Mouse (Mus musculus): ENCODE data around the gene Acbd6. TPM values are rescaled to one million over a fixed set of nuclear protein-coding genes. Genes with fewer than 3 reads are reported as not detected.

Gene Acbd6
- polyA plus RNA-seq, 1 experiment from 2014 or later: 96.0 TPM

- Histone ChIP-seq H3K9ac (ENCODE audit: low read depth, low read length) (no peak overlapping the region), H3K27me3 (ENCODE audit: control insufficient read depth, insufficient read depth, low read depth, low read length) (peaks cover 74% of the 10 kb centered on the region), H3K4me1 (ENCODE audit: control insufficient read depth, insufficient read depth, low read length) (peaks cover 8% of the 10 kb centered on the region), H3K36me3 (ENCODE audit: control insufficient read depth, insufficient read depth, low read length) (no peaks in the 10 kb centered on the region), H3K27ac (ENCODE audit: low read length) (no peak overlapping the region), H3K9me3 (replicated peaks; ENCODE audit: control insufficient read depth, low read length, poor library complexity, severe bottlenecking) (no peaks in the 10 kb centered on the region; the same call in 1 of the 2 replicates), H3K4me3 (ENCODE audit: low read depth, low read length) (no peak overlapping the region), H3K4me2 (ENCODE audit: low read length) (no peak overlapping the region)
- WGBS: 0% methylated on average over 2 of the region's 2 CpGs
- ATAC-seq: no peak
Measured at GRCm38 (mm10) chr1:155731156-155731555, 173.2 kb downstream of the Acbd6 start.

- no peak overlapping the region for H3K27ac ChIP-seq (ENCODE audit: low read length)
- no peak overlapping the region for H3K4me2 ChIP-seq (ENCODE audit: low read length)
- no peaks in the 10 kb centered on the region; the same call in 1 of the 2 replicates for H3K4me1 ChIP-seq (ENCODE audit: control insufficient read depth, insufficient read depth, low read length)
- ATAC-seq: no peak
- no peaks in the 10 kb centered on the region for H3K36me3 ChIP-seq (ENCODE audit: control insufficient read depth, insufficient read depth, low read length)
- peaks cover 59% of the 10 kb centered on the region for H3K27me3 ChIP-seq (ENCODE audit: control insufficient read depth, insufficient read depth, low read depth, low read length)
- no peaks in the 10 kb centered on the region for H3K9me3 ChIP-seq (replicated peaks; ENCODE audit: control insufficient read depth, low read length, poor library complexity, severe bottlenecking)
- no peak overlapping the region for H3K9ac ChIP-seq (ENCODE audit: low read depth, low read length)
- WGBS: 1% methylated on average over 26 of the region's 26 CpGs
- H3K4me3 ChIP-seq (ENCODE audit: low read depth, low read length): no peak overlapping the region
Measured at GRCm38 (mm10) chr1:155736096-155736825, 178.3 kb downstream of the Acbd6 start.

- WGBS: 1% methylated on average over 58 of the region's 58 CpGs
Measured at GRCm38 (mm10) chr1:155737017-155737808, 179.3 kb downstream of the Acbd6 start.

GRCm38 (mm10) chr1:155737809-155738383 is 180.0 kb downstream of the Acbd6 start:
- no peak overlapping the region for H3K9ac ChIP-seq (ENCODE audit: low read depth, low read length)
- no peak overlapping the region for H3K4me3 ChIP-seq (ENCODE audit: low read depth, low read length)
- no peak overlapping the region for H3K4me2 ChIP-seq (ENCODE audit: low read length)
- H3K27ac ChIP-seq (ENCODE audit: low read length): no peak overlapping the region
- no peaks in the 10 kb centered on the region for H3K9me3 ChIP-seq (replicated peaks; ENCODE audit: control insufficient read depth, low read length, poor library complexity, severe bottlenecking)
- WGBS: under 1% methylated on average over 25 of the region's 25 CpGs
- H3K36me3 ChIP-seq (ENCODE audit: control insufficient read depth, insufficient read depth, low read length): no peaks in the 10 kb centered on the region
- H3K27me3 ChIP-seq (ENCODE audit: control insufficient read depth, insufficient read depth, low read depth, low read length): peaks cover 48% of the 10 kb centered on the region
- ATAC-seq: no peak
- H3K4me1 ChIP-seq (ENCODE audit: control insufficient read depth, insufficient read depth, low read length): peaks cover 15% of the 10 kb centered on the region

More at GRCm38 (mm10) chr1:155737017-155737808, 179.3 kb downstream of the Acbd6 start:
- Histone ChIP-seq H3K9ac (ENCODE audit: low read depth, low read length) (no peak overlapping the region), H3K4me3 (ENCODE audit: low read depth, low read length) (no peak overlapping the region), H3K36me3 (ENCODE audit: control insufficient read depth, insufficient read depth, low read length) (no peaks in the 10 kb centered on the region), H3K4me1 (ENCODE audit: control insufficient read depth, insufficient read depth, low read length) (peaks cover 8% of the 10 kb centered on the region), H3K27ac (ENCODE audit: low read length) (no peak overlapping the region), H3K27me3 (ENCODE audit: control insufficient read depth, insufficient read depth, low read depth, low read length) (peaks cover 53% of the 10 kb centered on the region), H3K4me2 (ENCODE audit: low read length) (no peak overlapping the region), H3K9me3 (replicated peaks; ENCODE audit: control insufficient read depth, low read length, poor library complexity, severe bottlenecking) (no peaks in the 10 kb centered on the region)
- ATAC-seq: no peak

Other genes starting within 250 kb of the Acbd6 start
- gene Xpr1, start 140.7 kb upstream of the Acbd6 start, polyA plus RNA-seq (2015; fragmentation: Nextera tagmentation; extraction: Ambion mirVana): 57.4 and 72.4 TPM in 2 replicates
- 0.63 and 1.6 TPM in 2 replicates for gene Lhx4, start 193.6 kb downstream of the Acbd6 start, polyA plus RNA-seq (2015; fragmentation: Nextera tagmentation; extraction: Ambion mirVana)